Mouse (Mus musculus) frontal cortex, postnatal 10 days (tissue): ENCODE results near the gene Pbx2.
A peak's percentile ranks its signal among the peaks of the same experiment; 100 is the strongest.
"Not testable (repeated sequence)": the region's sequence is repeated elsewhere in the genome, so short reads cannot be mapped to it uniquely, and the experiment has no call there.

Experiments used
- DNase-seq, 2 experiments: peaks; one replicate each; pipeline ENCODE4 v3.0.0; 2022; ENCODE audit warnings: low spot score in 2 of 2, mixed read lengths in 1 of 2

Gene Pbx2

GRCm38 (mm10) chr17:34591029-34591993 is at the start of gene Pbx2:
Gene Pbx2 (plus strand): TSS chr17:34591266.
- DNase-seq = peak in 1 of 2 experiments; percentile 33

- not testable (repeated sequence) for DNase-seq
These were observed 47.5 kb upstream of the Pbx2 start for GRCm38 (mm10) chr17:34543567-34543966.

- DNase-seq = no peak
These were observed 44.3 kb upstream of the Pbx2 start for GRCm38 (mm10) chr17:34546797-34547196.

- no peak for DNase-seq
These were observed 43.5 kb upstream of the Pbx2 start for GRCm38 (mm10) chr17:34547601-34548000.

- no peak for DNase-seq
These were observed 41.9 kb upstream of the Pbx2 start for GRCm38 (mm10) chr17:34549156-34549555.

- DNase-seq = no peak
These were observed 41.2 kb upstream of the Pbx2 start for GRCm38 (mm10) chr17:34549843-34550242.

GRCm38 (mm10) chr17:34555483-34555882 is 35.6 kb upstream of the Pbx2 start:
- DNase-seq = peak in 1 of 2 experiments; percentile 64

GRCm38 (mm10) chr17:34556406-34556805 is 34.7 kb upstream of the Pbx2 start:
- no peak for DNase-seq

GRCm38 (mm10) chr17:34557411-34557810 is 33.7 kb upstream of the Pbx2 start:
- no peak for DNase-seq

- no peak for DNase-seq
These were observed 31.9 kb upstream of the Pbx2 start for GRCm38 (mm10) chr17:34559116-34559515.

GRCm38 (mm10) chr17:34559895-34560294 is 31.2 kb upstream of the Pbx2 start:
- DNase-seq = no peak

- no peak for DNase-seq
These were observed 30.6 kb upstream of the Pbx2 start for GRCm38 (mm10) chr17:34560438-34560837.

GRCm38 (mm10) chr17:34561200-34561599 is 29.9 kb upstream of the Pbx2 start:
- no peak for DNase-seq

- DNase-seq = no peak
These were observed 28.5 kb upstream of the Pbx2 start for GRCm38 (mm10) chr17:34562595-34562994.

GRCm38 (mm10) chr17:34563354-34563753 is 27.7 kb upstream of the Pbx2 start:
- no peak for DNase-seq

- DNase-seq = no peak
These were observed 27.1 kb upstream of the Pbx2 start, which contains the start of gene Notch4 for GRCm38 (mm10) chr17:34564003-34564421. Gene Notch4 (plus strand): TSS chr17:34564268.

GRCm38 (mm10) chr17:34564796-34565195 is 26.3 kb upstream of the Pbx2 start:
- DNase-seq = no peak

- DNase-seq = no peak
These were observed 23.8 kb upstream of the Pbx2 start for GRCm38 (mm10) chr17:34567311-34567710.

GRCm38 (mm10) chr17:34568421-34568820 is 22.6 kb upstream of the Pbx2 start:
- DNase-seq = no peak

- no peak for DNase-seq
These were observed 21.1 kb upstream of the Pbx2 start for GRCm38 (mm10) chr17:34569919-34570318.

- DNase-seq = no peak
These were observed 19.2 kb upstream of the Pbx2 start for GRCm38 (mm10) chr17:34571875-34572274.

GRCm38 (mm10) chr17:34572361-34572760 is 18.7 kb upstream of the Pbx2 start:
- no peak for DNase-seq

GRCm38 (mm10) chr17:34576577-34576976 is 14.5 kb upstream of the Pbx2 start:
- no peak for DNase-seq
